Mouse (Mus musculus) liver, adult 2 months (tissue): ENCODE results near the gene Rps6ka2.

Source experiments
- CTCF ChIP-seq: fragments of 200-500 bp; IDR thresholded peaks from 2 replicates; pipeline ENCODE4 v1.5.1; 2011; ENCODE audit warnings: low read depth, low read length, control low read depth
- POLR2A ChIP-seq: fragments of 200-500 bp; IDR thresholded peaks from 2 replicates; pipeline ENCODE4 v1.6.1; 2011; ENCODE audit warnings: low read length, control low read depth; ENCODE audit not compliant: insufficient read depth; ENCODE audit errors: extremely low read depth

- TF ChIP-seq CTCF (no peak), POLR2A (no peak)
These were observed 23.4 kb upstream of the Rps6ka2 start for GRCm38 (mm10) chr17:7146479-7146878.
